Mouse (Mus musculus): ENCODE results near the gene Ttc9b. TPM values are rescaled to one million over a fixed set of nuclear protein-coding genes. Genes with fewer than 3 reads are reported as not detected.

Gene Ttc9b
- total and polyA plus RNA-seq, 2 experiments from 2014 or later: 124 to 132 TPM

DNA sequence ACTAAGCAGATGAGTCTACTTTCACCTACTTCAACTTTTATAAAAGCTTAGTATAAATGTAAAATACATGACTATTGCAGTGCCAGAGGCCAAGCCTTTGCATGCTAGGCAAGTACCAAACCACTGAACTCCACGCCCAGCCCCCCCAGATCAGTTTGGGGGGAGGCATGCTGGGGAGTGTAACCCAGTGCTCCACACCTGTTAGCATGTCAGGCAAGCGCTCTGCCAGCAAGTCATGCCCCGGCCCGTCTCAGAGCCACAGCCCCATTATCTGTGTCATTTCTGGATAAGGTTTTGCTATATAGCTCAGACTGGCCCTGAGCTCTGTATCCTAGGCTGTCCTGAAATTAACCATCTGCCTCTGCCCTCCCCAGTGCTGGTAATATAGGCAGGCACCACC lies 8.3 kb downstream of the Ttc9b start:
- 94% methylated on average over 4 of the region's 4 CpGs for WGBS
- H3K36me3 ChIP-seq (ENCODE audit: insufficient read depth, low read length): peaks cover 22% of the 10 kb centered on the region
- DNase-seq (ENCODE audit: low spot score): no peak

GRCm38 (mm10) chr7:27673064-27673574 lies 19.4 kb downstream of the Ttc9b start:
- WGBS: 47% methylated on average over 9 of the region's 9 CpGs
- no peak for DNase-seq (ENCODE audit: low spot score)
- Histone ChIP-seq H3K9ac (replicated peaks; ENCODE audit: low read length) (peak overlapping the region; percentile 96), H3K27ac (peak overlapping the region; percentile 91; the same call in 1 of the 2 replicates), H3K4me2 (ENCODE audit: low read depth, low read length) (peak overlapping the region; percentile 97), H3K36me3 (ENCODE audit: insufficient read depth, low read length) (0 out of 2 replicates have a peak, but pooled peaks cover under 1% of the 10 kb centered on the region), H3K4me3 (ENCODE audit: low read length) (peak overlapping the region; percentile 92), H3K9me3 (ENCODE audit: low read length) (no peaks in the 10 kb centered on the region), H3K27me3 (ENCODE audit: insufficient read depth, low read length) (no peaks in the 10 kb centered on the region), H3K4me1 (ENCODE audit: insufficient read depth, low read length) (peaks cover 25% of the 10 kb centered on the region)
- no peak for ATAC-seq
- no peak; the same call in 1 of the 2 replicates for TF ChIP-seq CTCF (IDR thresholded peaks at IDR 0.05; ENCODE audit: low read depth)

More for the DNA sequence above, 8.3 kb downstream of the Ttc9b start:
- Histone ChIP-seq H3K4me2 (ENCODE audit: low read depth, low read length) (no peak overlapping the region), H3K27ac (no peak overlapping the region), H3K9me3 (ENCODE audit: low read length) (no peaks in the 10 kb centered on the region), H3K4me3 (ENCODE audit: low read length) (no peak overlapping the region), H3K27me3 (ENCODE audit: insufficient read depth, low read length) (no peaks in the 10 kb centered on the region), H3K9ac (replicated peaks; ENCODE audit: low read length) (no peak overlapping the region), H3K4me1 (ENCODE audit: insufficient read depth, low read length) (no peaks in the 10 kb centered on the region)
- no peak for ATAC-seq
- TF ChIP-seq CTCF (IDR thresholded peaks at IDR 0.05; ENCODE audit: low read depth): no peak

- 2% methylated on average over 49 of the region's 52 CpGs for WGBS
Observed at GRCm38 (mm10) chr7:27673575-27674131, 19.9 kb downstream of the Ttc9b start.

GRCm38 (mm10) chr7:27674195-27674521 lies 20.4 kb downstream of the Ttc9b start:
- ATAC-seq: peak; percentile 67
- Histone ChIP-seq H3K4me3 (ENCODE audit: low read length) (peak overlapping the region; percentile 92), H3K4me2 (ENCODE audit: low read depth, low read length) (peak overlapping the region; percentile 97), H3K9me3 (ENCODE audit: low read length) (no peaks in the 10 kb centered on the region), H3K9ac (replicated peaks; ENCODE audit: low read length) (peak overlapping the region; percentile 96), H3K27me3 (ENCODE audit: insufficient read depth, low read length) (no peaks in the 10 kb centered on the region), H3K27ac (peak overlapping the region; percentile 91), H3K4me1 (ENCODE audit: insufficient read depth, low read length) (peaks cover 25% of the 10 kb centered on the region), H3K36me3 (ENCODE audit: insufficient read depth, low read length) (no peaks in the 10 kb centered on the region)
- DNase-seq (ENCODE audit: low spot score): no peak
- whole genome bisulfite sequencing: 0% methylated on average over 19 of the region's 38 CpGs
- TF ChIP-seq CTCF (IDR thresholded peaks at IDR 0.05; ENCODE audit: low read depth): no peak

More at GRCm38 (mm10) chr7:27673575-27674131, 19.9 kb downstream of the Ttc9b start:
- Histone ChIP-seq H3K4me2 (ENCODE audit: low read depth, low read length) (peak overlapping the region; percentile 97), H3K9me3 (ENCODE audit: low read length) (no peaks in the 10 kb centered on the region), H3K27ac (peak overlapping the region; percentile 91), H3K4me3 (ENCODE audit: low read length) (peak overlapping the region; percentile 92), H3K36me3 (ENCODE audit: insufficient read depth, low read length) (no peaks in the 10 kb centered on the region), H3K27me3 (ENCODE audit: insufficient read depth, low read length) (no peaks in the 10 kb centered on the region), H3K9ac (replicated peaks; ENCODE audit: low read length) (peak overlapping the region; percentile 96), H3K4me1 (ENCODE audit: insufficient read depth, low read length) (peaks cover 25% of the 10 kb centered on the region)
- DNase-seq (ENCODE audit: low spot score): peak; percentile 34
- peak; percentile 27; the same call in 1 of the 2 replicates for ATAC-seq
- TF ChIP-seq CTCF (IDR thresholded peaks at IDR 0.05; ENCODE audit: low read depth): no peak

- no peaks in the 10 kb centered on the region for H3K9me3 ChIP-seq (ENCODE audit: low read length)
- DNase-seq (ENCODE audit: low spot score) (peak; percentile 97), ATAC-seq (peak; percentile 96)
- peak within 1 kb of the TSS; percentile 97 for H3K4me2 ChIP-seq (ENCODE audit: low read depth, low read length)
- H3K36me3 ChIP-seq (ENCODE audit: insufficient read depth, low read length): no peaks in the 10 kb centered on the region
- peaks cover 25% of the 10 kb centered on the region for H3K4me1 ChIP-seq (ENCODE audit: insufficient read depth, low read length)
- no peak for TF ChIP-seq CTCF (IDR thresholded peaks at IDR 0.05; ENCODE audit: low read depth)
- H3K27ac ChIP-seq: peak within 1 kb of the TSS; percentile 91
- no peaks in the 10 kb centered on the region for H3K27me3 ChIP-seq (ENCODE audit: insufficient read depth, low read length)
- H3K4me3 ChIP-seq (ENCODE audit: low read length): peak within 1 kb of the TSS; percentile 92
- peak within 1 kb of the TSS; percentile 96 for H3K9ac ChIP-seq (replicated peaks; ENCODE audit: low read length)
- 2% methylated on average over 23 of the region's 31 CpGs for WGBS
Observed at GRCm38 (mm10) chr7:27674522-27675221, 21.0 kb downstream of the Ttc9b start, which contains the start of gene Map3k10. Map3k10 (minus strand) TSS chr7:27674598.

DNA sequence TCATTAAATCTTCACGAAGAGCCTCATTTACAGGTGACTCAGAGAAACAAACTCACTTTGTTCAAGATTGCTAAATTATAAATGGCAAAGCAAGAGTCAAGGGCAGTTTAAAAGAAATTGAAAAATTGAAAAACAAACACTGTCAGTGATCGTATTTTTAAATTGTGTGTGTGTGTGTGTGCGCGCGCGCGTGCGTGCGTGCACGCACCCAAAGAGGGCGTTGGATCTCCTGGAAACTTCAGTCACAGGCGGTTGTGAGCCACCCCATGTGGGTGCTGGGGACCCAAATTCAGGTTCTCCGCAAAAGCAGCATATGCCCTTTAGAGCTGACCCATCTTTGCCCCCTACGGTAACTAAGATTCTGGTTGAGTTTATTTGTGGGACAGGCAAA lies 21.5 kb downstream of the Ttc9b start:
- Histone ChIP-seq H3K27me3 (ENCODE audit: insufficient read depth, low read length) (no peaks in the 10 kb centered on the region), H3K4me3 (ENCODE audit: low read length) (peak overlapping the region; percentile 92), H3K4me1 (ENCODE audit: insufficient read depth, low read length) (peaks cover 25% of the 10 kb centered on the region), H3K27ac (peak overlapping the region; percentile 91; the same call in 1 of the 2 replicates), H3K4me2 (ENCODE audit: low read depth, low read length) (peak overlapping the region; percentile 97), H3K36me3 (ENCODE audit: insufficient read depth, low read length) (no peaks in the 10 kb centered on the region), H3K9me3 (ENCODE audit: low read length) (no peaks in the 10 kb centered on the region), H3K9ac (replicated peaks; ENCODE audit: low read length) (no peak overlapping the region; the same call in 1 of the 2 replicates)
- ATAC-seq: no peak
- 22% methylated on average over 14 of the region's 14 CpGs for WGBS
- TF ChIP-seq CTCF (IDR thresholded peaks at IDR 0.05; ENCODE audit: low read depth): no peak
- DNase-seq (ENCODE audit: low spot score): no peak
